Mouse (Mus musculus): ENCODE data around the gene Nbea. TPM values are rescaled to one million over a fixed set of nuclear protein-coding genes. Genes with fewer than 3 reads are reported as not detected.

Nbea gene
- total and polyA plus RNA-seq, 3 experiments, result 0.04 to 0.27 TPM; not detected in 1

DNA sequence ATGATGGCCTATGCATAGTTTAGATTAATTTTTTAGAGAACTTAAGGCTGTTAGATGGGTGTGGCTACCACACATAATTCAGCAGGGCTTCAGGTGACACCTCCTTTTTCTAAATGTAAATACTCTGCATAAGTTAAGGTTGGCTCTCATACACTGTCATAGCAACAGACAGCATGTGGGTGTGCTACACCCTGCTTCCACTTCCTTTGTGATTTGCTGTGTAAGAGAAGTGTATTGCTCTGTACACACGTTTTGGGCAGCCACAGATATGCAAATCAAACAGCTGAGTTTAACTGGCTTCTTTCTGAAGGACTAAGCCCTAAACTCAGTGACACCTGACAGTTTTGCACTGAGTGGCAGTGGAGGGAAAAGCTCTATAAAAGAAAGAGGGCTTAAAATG is 495.4 kb downstream of the Nbea start:
- H3K9me3 ChIP-seq (replicated peaks; ENCODE audit: insufficient read depth, low read length), result no peaks in the 10 kb centered on the region

GRCm38 (mm10) chr3:55686993-55687392 is 496.5 kb downstream of the Nbea start:
- Histone ChIP-seq H3K9ac (ENCODE audit: control insufficient read depth, low read depth, low read length, poor library complexity, severe bottlenecking) (no peak overlapping the region), H3K79me2 (ENCODE audit: control insufficient read depth, insufficient read depth, low read length, poor library complexity) (no peaks in the 10 kb centered on the region), H3K36me3 (ENCODE audit: control insufficient read depth in 1 of 2, insufficient read depth in 2 of 2, low read length in 2 of 2) (no peaks in the 10 kb centered on the region), H3K9me3 (replicated peaks; ENCODE audit: insufficient read depth, low read length) (no peaks in the 10 kb centered on the region), H3K4me3 (ENCODE audit: control insufficient read depth in 1 of 2, insufficient read depth in 1 of 2, low read depth in 2 of 2, low read length in 2 of 2) (no peak overlapping the region), H3K27me3 (ENCODE audit: control insufficient read depth in 1 of 2, insufficient read depth in 2 of 2, low read length in 2 of 2) (no peaks in the 10 kb centered on the region), H3K4me1 (ENCODE audit: control insufficient read depth in 1 of 2, insufficient read depth in 2 of 2, low read length in 2 of 2) (no peaks in the 10 kb centered on the region), H3K27ac (ENCODE audit: control insufficient read depth, low read depth, low read length) (no peak overlapping the region)
- DNase-seq (ENCODE audit: low read depth, low spot score), result no peak
- TF ChIP-seq ETS1 (IDR thresholded peaks at IDR 0.05; ENCODE audit: low read depth, low read length), result no peak

More for the DNA sequence above, 495.4 kb downstream of the Nbea start:
- Histone ChIP-seq H3K4me3 (ENCODE audit: control insufficient read depth in 1 of 2, insufficient read depth in 1 of 2, low read depth in 2 of 2, low read length in 2 of 2) (no peak overlapping the region), H3K9ac (ENCODE audit: control insufficient read depth, low read depth, low read length, poor library complexity, severe bottlenecking) (no peak overlapping the region), H3K4me1 (ENCODE audit: control insufficient read depth in 1 of 2, insufficient read depth in 2 of 2, low read length in 2 of 2) (no peaks in the 10 kb centered on the region), H3K36me3 (ENCODE audit: control insufficient read depth in 1 of 2, insufficient read depth in 2 of 2, low read length in 2 of 2) (no peaks in the 10 kb centered on the region), H3K79me2 (ENCODE audit: control insufficient read depth, insufficient read depth, low read length, poor library complexity) (no peaks in the 10 kb centered on the region), H3K27me3 (ENCODE audit: control insufficient read depth in 1 of 2, insufficient read depth in 2 of 2, low read length in 2 of 2) (no peaks in the 10 kb centered on the region), H3K27ac (ENCODE audit: control insufficient read depth, low read depth, low read length) (no peak overlapping the region)
- TF ChIP-seq GATA1 (IDR thresholded peaks at IDR 0.05; ENCODE audit: low read depth, low read length) (no peak), NELFE (IDR thresholded peaks at IDR 0.05; ENCODE audit: low read depth, low read length) (no peak), SMC3 (IDR thresholded peaks at IDR 0.05; ENCODE audit: low read depth, low read length) (no peak), TCF12 (IDR thresholded peaks at IDR 0.05; ENCODE audit: low read depth, low read length) (no peak), ZC3H11A (IDR thresholded peaks at IDR 0.05; ENCODE audit: low read depth, low read length) (no peak), UBTF (IDR thresholded peaks at IDR 0.05; ENCODE audit: borderline replicate concordance, insufficient read depth, low read depth, low read length) (no peak), TBP (IDR thresholded peaks at IDR 0.05; ENCODE audit: low read depth, low read length) (no peak), MXI1 (IDR thresholded peaks at IDR 0.05; ENCODE audit: low read depth, low read length) (no peak), SIN3A (IDR thresholded peaks at IDR 0.05; ENCODE audit: low read length) (no peak), CTCF (IDR thresholded peaks at IDR 0.05 in 2 of 3, conservative IDR thresholded peaks at IDR 0.05 in 1 of 3; ENCODE audit: control insufficient read depth in 1 of 3, insufficient read depth in 1 of 3, low read depth in 2 of 3, low read length in 3 of 3, poor library complexity in 1 of 3, severe bottlenecking in 1 of 3) (no peak), MYB (IDR thresholded peaks at IDR 0.05; ENCODE audit: low read depth, low read length) (no peak), ZNF384 (IDR thresholded peaks at IDR 0.05; ENCODE audit: low read depth, low read length) (no peak)
- no peak for DNase-seq (ENCODE audit: low read depth, low spot score)

DNA sequence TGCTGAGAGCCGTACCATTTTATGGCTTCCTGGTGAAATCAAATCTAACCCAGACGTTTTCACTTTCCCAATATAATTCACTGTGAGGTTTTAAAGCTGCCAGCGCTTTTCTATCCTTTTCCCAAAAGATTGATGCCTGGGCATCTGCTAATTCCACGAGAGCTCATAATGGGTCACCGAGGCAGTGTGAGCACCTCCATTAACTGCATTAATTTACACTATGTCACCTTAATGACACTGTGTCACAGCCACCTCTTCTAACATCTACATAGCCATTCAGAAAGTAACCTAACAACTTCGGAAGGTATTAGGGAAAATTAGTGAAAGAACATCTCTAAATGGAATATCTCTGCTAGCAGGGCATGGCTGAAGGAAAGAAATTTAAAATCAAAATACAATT is 497.9 kb downstream of the Nbea start:
- H3K9me3 ChIP-seq (replicated peaks; ENCODE audit: insufficient read depth, low read length), result no peaks in the 10 kb centered on the region
- TF ChIP-seq TBP (IDR thresholded peaks at IDR 0.05; ENCODE audit: low read depth, low read length) (no peak), CHD2 (IDR thresholded peaks at IDR 0.05; ENCODE audit: low read length) (no peak), EP300 (IDR thresholded peaks at IDR 0.05; ENCODE audit: low read depth in 1 of 2, low read length in 2 of 2) (no peak)
- no peaks in the 10 kb centered on the region for H3K36me3 ChIP-seq (ENCODE audit: control insufficient read depth in 1 of 2, insufficient read depth in 2 of 2, low read length in 2 of 2)
- no peak overlapping the region for H3K4me3 ChIP-seq (ENCODE audit: control insufficient read depth in 1 of 2, insufficient read depth in 1 of 2, low read depth in 2 of 2, low read length in 2 of 2)
- H3K9ac ChIP-seq (ENCODE audit: control insufficient read depth, low read depth, low read length, poor library complexity, severe bottlenecking), result no peak overlapping the region
- no peak for DNase-seq (ENCODE audit: low read depth, low spot score)
- H3K27ac ChIP-seq (ENCODE audit: control insufficient read depth, low read depth, low read length), result no peak overlapping the region
- no peaks in the 10 kb centered on the region for H3K79me2 ChIP-seq (ENCODE audit: control insufficient read depth, insufficient read depth, low read length, poor library complexity)
- H3K4me1 ChIP-seq (ENCODE audit: control insufficient read depth in 1 of 2, insufficient read depth in 2 of 2, low read length in 2 of 2), result no peaks in the 10 kb centered on the region
- no peaks in the 10 kb centered on the region for H3K27me3 ChIP-seq (ENCODE audit: control insufficient read depth in 1 of 2, insufficient read depth in 2 of 2, low read length in 2 of 2)
